Mouse (Mus musculus): ENCODE results near the gene Man2a2.

DNA sequence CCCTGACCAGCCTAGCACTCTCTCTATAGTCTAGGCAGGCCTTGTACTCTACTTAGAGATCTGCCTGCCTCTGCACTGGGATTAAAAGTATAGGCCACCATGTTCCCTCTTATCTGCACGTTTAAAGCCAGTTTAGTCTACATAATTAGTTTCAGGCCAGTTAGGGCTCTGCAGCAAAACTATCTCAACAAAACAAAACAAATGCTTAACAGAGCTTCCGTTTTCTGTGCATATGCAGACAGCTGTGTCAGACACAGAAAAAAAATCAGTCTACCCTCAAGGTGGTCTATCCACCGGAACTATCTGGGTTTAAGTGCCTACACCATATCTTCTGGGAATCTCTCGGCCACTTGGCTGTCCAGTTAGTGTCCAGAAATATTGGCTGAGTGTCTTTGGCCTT is 2.2 kb upstream of the Man2a2 start:
- TF ChIP-seq POLR2A (IDR thresholded peaks at IDR 0.05; ENCODE audit: low read depth, low read length): no peak
- no peak for TF ChIP-seq CTCF (conservative IDR thresholded peaks at IDR 0.05; ENCODE audit: insufficient read depth, insufficient read length, low read depth, low read length)
